Mouse (Mus musculus) spleen, adult 2 months (tissue): Measurements from ENCODE around the gene Hoxd9.

Experiments
- CTCF ChIP-seq: fragments of 200-500 bp; IDR thresholded peaks from 2 replicates; pipeline ENCODE4 v1.5.1; 2011; ENCODE audit warnings: mild to moderate bottlenecking, inconsistent platforms; ENCODE audit not compliant: insufficient read depth, insufficient read length, insufficient replicate concordance; ENCODE audit errors: extremely low read depth
- POLR2A ChIP-seq: fragments of 200-500 bp; IDR thresholded peaks from 2 replicates; pipeline ENCODE4 v1.6.1; 2011; ENCODE audit warnings: low read depth, low read length, inconsistent platforms

GRCm38 (mm10) chr2:74713239-74714150, 16.0 kb downstream of the Hoxd9 start:
- TF ChIP-seq POLR2A (no peak), CTCF (no peak)
